Mouse (Mus musculus) embryonic facial prominence, embryonic 12.5 days (tissue): ENCODE results near the gene Cabp7. TPM values are rescaled to one million over a fixed set of nuclear protein-coding genes. Genes with fewer than 3 reads are reported as not detected.
A peak's percentile ranks its signal among the peaks of the same experiment; 100 is the strongest.

Experiments
- ATAC-seq: fragments of 200-750 bp; cut with Nextera tagmentation; 2 replicates; pipeline ENCODE4 v1.8.0; 2017; ENCODE audit not compliant: insufficient number of reproducible peaks, insufficient read depth, low FRiP score, low TSS enrichment
- H3K27ac ChIP-seq: fragments of 300-500 bp; sonication (generic); 2 replicates; pipeline ENCODE4 v1.5.1; 2016; ENCODE audit warnings: mild to moderate bottlenecking
- H3K27me3 ChIP-seq: fragments of 300-500 bp; sonication (generic); 2 replicates; pipeline ENCODE4 v1.6.1; 2016; ENCODE audit warnings: mild to moderate bottlenecking, moderate library complexity
- H3K36me3 ChIP-seq: fragments of 300-500 bp; sonication (generic); 2 replicates; pipeline ENCODE4 v1.6.1; 2016; ENCODE audit warnings: mild to moderate bottlenecking
- H3K4me1 ChIP-seq: fragments of 300-500 bp; sonication (generic); 2 replicates; pipeline ENCODE4 v1.6.1; 2016
- H3K4me2 ChIP-seq: fragments of 300-500 bp; sonication (generic); replicated peaks from 2 replicates; pipeline ENCODE4 v1.6.1; 2016; ENCODE audit warnings: mild to moderate bottlenecking, moderate library complexity
- H3K4me3 ChIP-seq: fragments of 300-500 bp; sonication (generic); 2 replicates; pipeline ENCODE4 v1.5.1; 2016; ENCODE audit warnings: mild to moderate bottlenecking
- H3K9ac ChIP-seq: fragments of 300-500 bp; sonication (generic); 2 replicates; pipeline ENCODE4 v1.6.1; 2016; ENCODE audit warnings: mild to moderate bottlenecking, moderate library complexity
- H3K9me3 ChIP-seq: fragments of 300-500 bp; sonication (generic); 2 replicates; pipeline ENCODE4 v1.6.1; 2016; ENCODE audit warnings: mild to moderate bottlenecking, moderate library complexity
- WGBS: fragments of 180-500 bp; shearing (Covaris S2); methylation state at CpG from one replicate; pipeline ENCODE4 v1.1.7; 2016; 5-methylcytosine and 5-hydroxymethylcytosine counted together
- polyA plus RNA-seq: library from polyadenylated mRNA; unstranded; fragments of >200 nt; fragmentation: Nextera tagmentation; extraction: Ambion mirVana; gene quantifications from 2 replicates; pipeline ENCODE4 v1.2.1, GENCODE M21; 2016

Cabp7 gene
- 0.19 and 0.20 TPM in 2 replicates for polyA plus RNA-seq

DNA sequence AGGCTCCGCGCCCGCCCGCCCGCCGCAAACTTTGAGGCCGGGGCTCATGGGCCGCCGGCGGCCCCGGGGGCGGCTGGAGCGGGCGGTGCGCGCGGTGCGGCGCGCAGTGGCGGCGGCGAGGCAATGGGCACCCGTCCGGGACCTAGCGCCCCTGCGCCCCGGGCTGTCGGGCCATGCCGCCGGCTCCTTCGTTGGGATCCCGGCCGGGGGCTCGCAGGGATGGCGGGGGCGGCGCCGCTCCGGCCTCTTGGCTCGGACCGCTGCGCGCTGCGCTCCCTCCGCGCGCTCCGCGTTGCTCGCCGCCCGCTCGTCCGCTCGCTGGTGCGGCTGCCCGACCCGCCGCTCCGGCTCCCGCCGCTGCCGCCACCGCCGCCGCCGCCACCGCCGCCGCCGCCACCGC lies at the start of gene Cabp7:
Gene Cabp7, minus strand, starts transcription at position 46 of the 400 bp plus-strand sequence.
- H3K4me1 ChIP-seq: peaks cover 18% of the 10 kb centered on the region
- no peak for ATAC-seq
- H3K9ac ChIP-seq: peak within 1 kb of the TSS; percentile 43
- H3K4me2 ChIP-seq: peak within 1 kb of the TSS; percentile 99
- no peaks in the 10 kb centered on the region for H3K9me3 ChIP-seq
- peak within 1 kb of the TSS; percentile 55 for H3K4me3 ChIP-seq
- H3K27me3 ChIP-seq: peaks cover 80% of the 10 kb centered on the region
- WGBS: under 1% methylated on average over 53 of the region's 73 CpGs
- H3K27ac ChIP-seq: no peak within 1 kb of the TSS
- H3K36me3 ChIP-seq: no peaks in the 10 kb centered on the region

- Histone ChIP-seq H3K9ac (no peak overlapping the region), H3K36me3 (peaks cover 44% of the 10 kb centered on the region), H3K4me2 (no peak overlapping the region), H3K4me3 (no peak overlapping the region), H3K4me1 (no peaks in the 10 kb centered on the region), H3K9me3 (no peaks in the 10 kb centered on the region), H3K27me3 (no peaks in the 10 kb centered on the region), H3K27ac (no peak overlapping the region)
- ATAC-seq: no peak
- WGBS: 12% methylated on average over 3 of the region's 3 CpGs
These were observed 46.4 kb upstream of the Cabp7 start for GRCm38 (mm10) chr11:4793006-4793405.

- Histone ChIP-seq H3K4me2 (no peak overlapping the region), H3K9ac (no peak overlapping the region), H3K27me3 (no peaks in the 10 kb centered on the region), H3K4me1 (no peaks in the 10 kb centered on the region), H3K4me3 (no peak overlapping the region), H3K27ac (no peak overlapping the region), H3K9me3 (no peaks in the 10 kb centered on the region), H3K36me3 (peaks cover 53% of the 10 kb centered on the region)
- 72% methylated on average over 6 of the region's 6 CpGs for WGBS
- no peak for ATAC-seq
These were observed 45.0 kb upstream of the Cabp7 start for GRCm38 (mm10) chr11:4791549-4791948.

GRCm38 (mm10) chr11:4789691-4790090 lies 43.1 kb upstream of the Cabp7 start:
- Histone ChIP-seq H3K36me3 (peaks cover 69% of the 10 kb centered on the region), H3K4me1 (no peaks in the 10 kb centered on the region), H3K4me2 (no peak overlapping the region), H3K9ac (no peak overlapping the region), H3K27ac (no peak overlapping the region), H3K4me3 (no peak overlapping the region), H3K9me3 (no peaks in the 10 kb centered on the region), H3K27me3 (no peaks in the 10 kb centered on the region)
- no peak for ATAC-seq
- 93% methylated on average over 5 of the region's 5 CpGs for WGBS

DNA sequence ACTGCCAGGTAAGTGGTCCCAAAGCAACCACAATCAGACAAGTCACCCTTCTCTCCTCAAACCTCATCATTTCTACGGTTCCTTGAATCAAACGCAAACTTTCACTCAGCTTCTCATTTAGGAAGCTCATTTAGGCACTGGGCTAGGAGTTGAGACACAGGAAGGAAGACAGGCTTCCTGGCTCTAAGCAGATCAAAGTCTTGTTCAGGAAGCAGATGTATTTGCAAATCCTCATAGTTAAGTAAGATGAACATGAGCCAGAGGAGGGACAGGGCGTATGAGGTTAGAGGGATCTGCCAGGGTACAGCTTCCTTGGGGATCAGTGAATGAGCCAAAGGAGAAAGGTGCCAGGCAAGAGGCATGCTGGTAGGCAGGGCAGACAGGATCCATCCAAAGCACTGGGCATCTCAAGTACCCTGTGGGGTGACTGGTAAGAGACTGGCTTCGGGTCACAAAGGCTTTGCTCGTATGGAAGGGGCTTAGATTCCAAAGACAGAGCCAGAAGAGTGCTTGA lies 38.1 kb upstream of the Cabp7 start:
- H3K9me3 ChIP-seq: no peaks in the 10 kb centered on the region
- H3K4me3 ChIP-seq: no peak overlapping the region
- H3K27me3 ChIP-seq: no peaks in the 10 kb centered on the region
- no peak for ATAC-seq
- no peaks in the 10 kb centered on the region for H3K4me1 ChIP-seq
- H3K9ac ChIP-seq: no peak overlapping the region
- H3K36me3 ChIP-seq: peaks cover 92% of the 10 kb centered on the region
- H3K27ac ChIP-seq: no peak overlapping the region
- WGBS: 84% methylated on average over 5 of the region's 5 CpGs
- H3K4me2 ChIP-seq: no peak overlapping the region

GRCm38 (mm10) chr11:4783116-4783515 lies 36.5 kb upstream of the Cabp7 start:
- ATAC-seq: no peak
- no peak overlapping the region for H3K9ac ChIP-seq
- H3K36me3 ChIP-seq: peaks cover 88% of the 10 kb centered on the region
- H3K4me1 ChIP-seq: no peaks in the 10 kb centered on the region
- no peak overlapping the region for H3K4me3 ChIP-seq
- no peak overlapping the region for H3K4me2 ChIP-seq
- H3K27ac ChIP-seq: no peak overlapping the region
- WGBS: 82% methylated on average over 3 of the region's 3 CpGs
- no peaks in the 10 kb centered on the region for H3K27me3 ChIP-seq
- no peaks in the 10 kb centered on the region for H3K9me3 ChIP-seq

GRCm38 (mm10) chr11:4780927-4781326 lies 34.3 kb upstream of the Cabp7 start:
- H3K27ac ChIP-seq: no peak overlapping the region
- no peak overlapping the region for H3K9ac ChIP-seq
- H3K4me3 ChIP-seq: no peak overlapping the region
- H3K27me3 ChIP-seq: no peaks in the 10 kb centered on the region
- 76% methylated on average over 3 of the region's 3 CpGs for WGBS
- H3K4me2 ChIP-seq: no peak overlapping the region
- H3K4me1 ChIP-seq: no peaks in the 10 kb centered on the region
- peaks cover 80% of the 10 kb centered on the region for H3K36me3 ChIP-seq
- no peak for ATAC-seq
- no peaks in the 10 kb centered on the region for H3K9me3 ChIP-seq

- H3K4me3 ChIP-seq: no peak overlapping the region
- no peaks in the 10 kb centered on the region for H3K9me3 ChIP-seq
- no peaks in the 10 kb centered on the region for H3K4me1 ChIP-seq
- H3K27ac ChIP-seq: no peak overlapping the region
- H3K4me2 ChIP-seq: no peak overlapping the region
- H3K36me3 ChIP-seq: peaks cover 40% of the 10 kb centered on the region
- no peaks in the 10 kb centered on the region for H3K27me3 ChIP-seq
- no peak for ATAC-seq
- H3K9ac ChIP-seq: no peak overlapping the region
- 26% methylated on average over 3 of the region's 3 CpGs for WGBS
These were observed 26.3 kb upstream of the Cabp7 start for GRCm38 (mm10) chr11:4772925-4773324.

- Histone ChIP-seq H3K36me3 (peaks cover 41% of the 10 kb centered on the region), H3K4me1 (no peaks in the 10 kb centered on the region), H3K4me2 (no peak overlapping the region), H3K9me3 (no peaks in the 10 kb centered on the region), H3K4me3 (no peak overlapping the region), H3K27ac (no peak overlapping the region), H3K27me3 (no peaks in the 10 kb centered on the region), H3K9ac (no peak overlapping the region)
- no peak for ATAC-seq
- 63% methylated on average over 7 of the region's 7 CpGs for WGBS
These were observed 25.2 kb upstream of the Cabp7 start for GRCm38 (mm10) chr11:4771756-4772155.

- no peak for ATAC-seq
- Histone ChIP-seq H3K36me3 (peaks cover 38% of the 10 kb centered on the region), H3K4me1 (no peaks in the 10 kb centered on the region), H3K4me2 (no peak overlapping the region), H3K27me3 (no peaks in the 10 kb centered on the region), H3K4me3 (no peak overlapping the region), H3K9me3 (no peaks in the 10 kb centered on the region), H3K27ac (no peak overlapping the region), H3K9ac (no peak overlapping the region)
- 93% methylated on average over 6 of the region's 6 CpGs for WGBS
These were observed 23.3 kb upstream of the Cabp7 start for GRCm38 (mm10) chr11:4769881-4770280.

GRCm38 (mm10) chr11:4769293-4769692 lies 22.7 kb upstream of the Cabp7 start:
- ATAC-seq: no peak
- WGBS: 68% methylated on average over 7 of the region's 7 CpGs
- Histone ChIP-seq H3K36me3 (peaks cover 38% of the 10 kb centered on the region), H3K4me2 (no peak overlapping the region), H3K9me3 (no peaks in the 10 kb centered on the region), H3K4me1 (no peaks in the 10 kb centered on the region), H3K27me3 (no peaks in the 10 kb centered on the region), H3K4me3 (no peak overlapping the region), H3K9ac (no peak overlapping the region), H3K27ac (no peak overlapping the region)

DNA sequence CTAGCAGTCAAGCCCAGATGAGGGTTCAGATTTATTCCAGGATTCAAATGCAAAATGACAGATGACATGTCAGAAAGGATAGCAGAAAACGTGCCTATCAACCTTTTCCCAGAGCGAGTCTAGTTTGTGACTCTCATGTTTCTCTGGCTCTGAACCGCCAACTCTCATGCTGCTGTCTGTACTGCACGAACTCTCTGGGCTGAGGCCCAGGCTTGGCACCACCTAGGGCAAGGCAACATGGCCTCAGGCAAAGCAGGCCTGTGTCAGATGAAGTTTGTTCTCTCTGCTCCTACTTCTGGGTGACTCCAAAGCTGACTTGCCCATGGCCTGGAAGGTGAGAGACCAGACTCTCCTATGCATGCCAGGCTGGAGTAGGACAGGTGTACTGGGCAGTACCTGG lies 21.8 kb upstream of the Cabp7 start:
- H3K36me3 ChIP-seq: peaks cover 38% of the 10 kb centered on the region
- no peak for ATAC-seq
- WGBS: 81% methylated on average over 4 of the region's 4 CpGs
- no peaks in the 10 kb centered on the region for H3K27me3 ChIP-seq
- no peak overlapping the region for H3K9ac ChIP-seq
- H3K9me3 ChIP-seq: no peaks in the 10 kb centered on the region
- no peak overlapping the region for H3K4me2 ChIP-seq
- H3K4me1 ChIP-seq: no peaks in the 10 kb centered on the region
- no peak overlapping the region for H3K27ac ChIP-seq
- no peak overlapping the region for H3K4me3 ChIP-seq

DNA sequence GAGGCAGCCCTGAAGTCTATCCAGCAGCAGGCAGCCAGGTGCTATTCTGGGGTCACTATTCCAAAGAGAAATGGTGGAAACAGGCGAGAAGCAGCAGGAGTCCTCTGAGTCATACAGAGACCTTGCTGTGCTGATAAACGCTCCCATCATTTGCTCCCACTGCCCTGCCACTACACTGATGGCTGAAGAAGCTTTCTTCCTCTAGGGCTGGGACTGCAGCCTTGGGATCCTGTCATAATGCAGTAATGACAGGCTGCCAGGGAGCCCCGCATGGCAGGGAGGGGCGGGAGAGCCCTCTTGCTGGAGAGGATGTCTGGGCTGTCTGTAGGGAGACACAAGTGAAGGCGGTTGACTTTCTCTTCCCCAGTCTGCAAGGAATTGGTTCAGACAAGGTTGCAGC lies 17.9 kb upstream of the Cabp7 start:
- WGBS: 67% methylated on average over 5 of the region's 5 CpGs
- no peaks in the 10 kb centered on the region for H3K9me3 ChIP-seq
- H3K4me2 ChIP-seq: no peak overlapping the region
- no peaks in the 10 kb centered on the region for H3K4me1 ChIP-seq
- H3K27me3 ChIP-seq: peaks cover 21% of the 10 kb centered on the region
- ATAC-seq: no peak
- H3K9ac ChIP-seq: no peak overlapping the region
- peaks cover 21% of the 10 kb centered on the region for H3K36me3 ChIP-seq
- no peak overlapping the region for H3K4me3 ChIP-seq
- no peak overlapping the region for H3K27ac ChIP-seq
